ENCODE assay signal across 9 mouse cellular contexts in the genomic region with DNA sequence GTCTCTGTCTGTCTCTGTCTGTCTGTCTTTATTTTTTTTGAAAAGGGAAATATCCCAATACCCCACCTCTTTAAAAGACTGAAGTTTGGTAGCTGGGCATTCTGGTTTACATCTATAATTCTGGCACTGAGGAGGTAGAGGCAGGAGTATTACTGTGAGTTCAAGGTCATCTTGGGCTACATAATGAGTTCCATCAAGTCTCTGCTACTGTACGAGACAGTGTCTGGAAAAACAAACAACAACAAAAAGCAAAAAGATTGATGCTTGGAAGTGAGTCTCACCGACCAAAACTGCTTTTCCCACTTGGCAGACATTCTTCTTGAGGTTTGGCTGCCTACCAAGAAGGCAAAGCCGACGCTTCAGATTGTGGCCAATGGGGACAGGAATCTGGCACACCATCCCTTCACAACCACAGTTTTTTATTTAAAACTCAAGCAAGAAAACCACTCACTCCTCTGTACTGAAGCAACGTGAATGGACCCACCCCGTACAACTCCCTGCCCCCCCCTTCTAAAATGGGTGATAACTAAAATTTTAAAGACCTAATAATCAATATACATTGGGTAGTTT. TPM values are rescaled to one million over a fixed set of nuclear protein-coding genes. Genes with fewer than 3 reads are reported as not detected.
DNase-seq lines count a peak whose midpoint lies in the region; ATAC-seq and TF ChIP-seq lines count a peak whose summit lies in the region.
"Had no signal": no experiment of that assay in that cellular context is flagged by ENCODE, and none has a peak within 500 bp of the region (broad histone marks: within the 10 kb centered on the region; RNA-seq: fewer than 3 reads in every experiment).

No protein-coding gene starts in this region.

- peaks cover 3% of the 10 kb centered on the region; the same call in 1 of the 2 replicates for H3K36me3 ChIP-seq in limb, embryonic 14.5 days (ENCODE audit: control insufficient read depth, insufficient read depth, low read length)
- no peaks in the 10 kb centered on the region for H3K36me3 ChIP-seq in limb, embryonic 10.5 days
- H3K36me3 ChIP-seq in forebrain, embryonic 16.5 days (ENCODE audit: control insufficient read depth, insufficient read depth), result no peaks in the 10 kb centered on the region
- H3K36me3 ChIP-seq in midbrain, embryonic 16.5 days (ENCODE audit: control insufficient read depth, insufficient read depth, low read length), result no peaks in the 10 kb centered on the region

- H3K9me3 ChIP-seq in limb, embryonic 14.5 days (ENCODE audit: control insufficient read depth, low read length), result no peaks in the 10 kb centered on the region
- no peaks in the 10 kb centered on the region for H3K9me3 ChIP-seq in limb, embryonic 10.5 days (replicated peaks)
- no peaks in the 10 kb centered on the region for H3K9me3 ChIP-seq in forebrain, embryonic 16.5 days (ENCODE audit: control insufficient read depth, low read length)
- H3K9me3 ChIP-seq in midbrain, embryonic 16.5 days (replicated peaks; ENCODE audit: control insufficient read depth, low read length, poor library complexity, severe bottlenecking), result no peaks in the 10 kb centered on the region
- H3K9me3 ChIP-seq: neural tube, embryonic 13.5 days had no signal

- DNase-seq in limb, embryonic 14.5 days (ENCODE audit: low spot score), result peak; percentile 71
- no peak for DNase-seq in limb, embryonic 10.5 days (ENCODE audit: low spot score)
- peak; percentile 85 for DNase-seq in brain, embryonic 14.5 days (ENCODE audit: low read depth)
- DNase-seq in lung, postnatal 10 days, result peak; percentile 70
- no peak for DNase-seq in urinary bladder, postnatal 4 days (ENCODE audit: low spot score in 2 of 2)

- WGBS in limb, embryonic 14.5 days, result 45% methylated on average over 6 of the region's 6 CpGs
- 86% methylated on average over 6 of the region's 6 CpGs for WGBS in limb, embryonic 10.5 days
- WGBS in forebrain, embryonic 16.5 days, result 28% methylated on average over 6 of the region's 6 CpGs
- WGBS in midbrain, embryonic 16.5 days, result 74% methylated on average over 6 of the region's 6 CpGs

- no peaks in the 10 kb centered on the region for H3K27me3 ChIP-seq in limb, embryonic 14.5 days (ENCODE audit: control insufficient read depth, insufficient read depth, low read length)
- H3K27me3 ChIP-seq in limb, embryonic 10.5 days (ENCODE audit: low read depth, poor library complexity, severe bottlenecking), result no peaks in the 10 kb centered on the region
- H3K27me3 ChIP-seq in forebrain, embryonic 16.5 days (replicated peaks; ENCODE audit: control insufficient read depth, insufficient read depth, low read length), result no peaks in the 10 kb centered on the region
- no peaks in the 10 kb centered on the region for H3K27me3 ChIP-seq in midbrain, embryonic 16.5 days (ENCODE audit: control insufficient read depth, insufficient read depth, low read depth, low read length)
- H3K27me3 ChIP-seq: neural tube, embryonic 13.5 days had no signal

- H3K4me1 ChIP-seq in limb, embryonic 14.5 days (ENCODE audit: control insufficient read depth, insufficient read depth, low read length), result peaks cover 17% of the 10 kb centered on the region; the same call in 1 of the 2 replicates
- H3K4me1 ChIP-seq in limb, embryonic 10.5 days, result no peaks in the 10 kb centered on the region
- peaks cover 14% of the 10 kb centered on the region for H3K4me1 ChIP-seq in forebrain, embryonic 16.5 days (replicated peaks; ENCODE audit: control insufficient read depth, insufficient read depth, low read length)
- no peaks in the 10 kb centered on the region for H3K4me1 ChIP-seq in midbrain, embryonic 16.5 days (ENCODE audit: control insufficient read depth, insufficient read depth, low read length)

- no peak overlapping the region for H3K9ac ChIP-seq in limb, embryonic 14.5 days (ENCODE audit: low read depth, low read length, severe bottlenecking)
- H3K9ac ChIP-seq in forebrain, embryonic 16.5 days (replicated peaks; ENCODE audit: low read depth, low read length), result no peak overlapping the region
- H3K9ac ChIP-seq in midbrain, embryonic 16.5 days (ENCODE audit: low read depth, low read length), result no peak overlapping the region
- H3K9ac ChIP-seq: neural tube, embryonic 13.5 days had no signal

- no peak overlapping the region for H3K4me3 ChIP-seq in limb, embryonic 14.5 days (replicated peaks; ENCODE audit: low read length)
- H3K4me3 ChIP-seq in limb, embryonic 10.5 days, result no peak overlapping the region
- H3K4me3 ChIP-seq in forebrain, embryonic 16.5 days (replicated peaks; ENCODE audit: low read length), result no peak overlapping the region
- no peak overlapping the region for H3K4me3 ChIP-seq in midbrain, embryonic 16.5 days (ENCODE audit: low read depth, low read length)
- H3K4me3 ChIP-seq: neural tube, embryonic 13.5 days had no signal

- ATAC-seq in limb, embryonic 14.5 days (ENCODE audit: low FRiP score, low read depth), result 0 out of 2 replicates have a peak, but pooled peaks have one; percentile 36
- ATAC-seq in forebrain, embryonic 16.5 days, result peak; percentile 47
- ATAC-seq in midbrain, embryonic 16.5 days, result no peak

- no peak overlapping the region for H3K4me2 ChIP-seq in limb, embryonic 14.5 days (replicated peaks; ENCODE audit: low read depth, low read length, severe bottlenecking)
- H3K4me2 ChIP-seq in forebrain, embryonic 16.5 days (ENCODE audit: low read length), result no peak overlapping the region
- no peak overlapping the region for H3K4me2 ChIP-seq in midbrain, embryonic 16.5 days (ENCODE audit: low read length)
- H3K4me2 ChIP-seq: neural tube, embryonic 13.5 days had no signal

- peak overlapping the region; percentile 83; the same call in 1 of the 2 replicates for H3K27ac ChIP-seq in limb, embryonic 14.5 days (replicated peaks; ENCODE audit: low read depth, low read length)
- H3K27ac ChIP-seq in limb, embryonic 10.5 days, result no peak overlapping the region
- no peak overlapping the region for H3K27ac ChIP-seq in forebrain, embryonic 16.5 days (ENCODE audit: low read length)
- no peak overlapping the region for H3K27ac ChIP-seq in midbrain, embryonic 16.5 days (ENCODE audit: low read length)
- H3K27ac ChIP-seq: neural tube, embryonic 13.5 days had no signal

- no peak for TF ChIP-seq POLR2A in limb, embryonic 14.5 days (IDR thresholded peaks at IDR 0.05; ENCODE audit: borderline replicate concordance, extremely low read depth, insufficient read depth, insufficient read length)
- no peak for TF ChIP-seq POLR2A in brain, embryonic 14.5 days (IDR thresholded peaks at IDR 0.05; ENCODE audit: borderline replicate concordance, extremely low read depth, insufficient read depth, insufficient read length, poor library complexity, severe bottlenecking)

- TF ChIP-seq CTCF in brain, embryonic 14.5 days (IDR thresholded peaks at IDR 0.05; ENCODE audit: borderline replicate concordance, extremely low read depth, insufficient read depth, insufficient read length), result no peak

RNA-seq across cellular contexts. Expression of a gene that starts 45.3 kb away (rescaled TPM):
- polyA plus RNA-seq in limb, embryonic 14.5 days (2012; rRNA removed), result 0.03 TPM in 1 of 2 replicates, not detected in the other
- polyA plus RNA-seq in limb, embryonic 14.5 days (2014; fragmentation: Nextera tagmentation; extraction: Ambion mirVana), result 0.08 and 0.17 TPM in 2 replicates
- not detected in 2 replicates for polyA plus RNA-seq in limb, embryonic 10.5 days (2016; fragmentation: Nextera tagmentation; extraction: Ambion mirVana)
- polyA plus RNA-seq in brain, embryonic 14.5 days (2012; rRNA removed), result not detected in 2 replicates
- polyA plus RNA-seq in forebrain, embryonic 16.5 days (2015; fragmentation: Nextera tagmentation; extraction: Ambion mirVana), result 0.16 TPM in 1 of 2 replicates, not detected in the other
- 0.08 TPM in 1 of 2 replicates, not detected in the other for polyA plus RNA-seq in midbrain, embryonic 16.5 days (2015; fragmentation: Nextera tagmentation; extraction: Ambion mirVana)
- polyA plus RNA-seq: large intestine, adult 2 months; neural tube, embryonic 13.5 days had no signal

Comparison
In these comparisons a context has a peak if more than half of its experiments do, and no peak if none do; other contexts are left out.
1. DNase-seq: peak in limb, embryonic 14.5 days (single experiment), brain, embryonic 14.5 days (single experiment) and lung, postnatal 10 days (single experiment); none in limb, embryonic 10.5 days (single experiment) and urinary bladder, postnatal 4 days (0 of 2).